Mouse (Mus musculus) spleen, adult 2 months (tissue): ENCODE measurements around the gene Nup54.

Source experiments
- CTCF ChIP-seq: fragments of 200-500 bp; IDR thresholded peaks from 2 replicates; pipeline ENCODE4 v1.5.1; 2011; ENCODE audit warnings: mild to moderate bottlenecking, inconsistent platforms; ENCODE audit not compliant: insufficient read depth, insufficient read length, insufficient replicate concordance; ENCODE audit errors: extremely low read depth
- POLR2A ChIP-seq: fragments of 200-500 bp; IDR thresholded peaks from 2 replicates; pipeline ENCODE4 v1.6.1; 2011; ENCODE audit warnings: low read depth, low read length, inconsistent platforms

DNA sequence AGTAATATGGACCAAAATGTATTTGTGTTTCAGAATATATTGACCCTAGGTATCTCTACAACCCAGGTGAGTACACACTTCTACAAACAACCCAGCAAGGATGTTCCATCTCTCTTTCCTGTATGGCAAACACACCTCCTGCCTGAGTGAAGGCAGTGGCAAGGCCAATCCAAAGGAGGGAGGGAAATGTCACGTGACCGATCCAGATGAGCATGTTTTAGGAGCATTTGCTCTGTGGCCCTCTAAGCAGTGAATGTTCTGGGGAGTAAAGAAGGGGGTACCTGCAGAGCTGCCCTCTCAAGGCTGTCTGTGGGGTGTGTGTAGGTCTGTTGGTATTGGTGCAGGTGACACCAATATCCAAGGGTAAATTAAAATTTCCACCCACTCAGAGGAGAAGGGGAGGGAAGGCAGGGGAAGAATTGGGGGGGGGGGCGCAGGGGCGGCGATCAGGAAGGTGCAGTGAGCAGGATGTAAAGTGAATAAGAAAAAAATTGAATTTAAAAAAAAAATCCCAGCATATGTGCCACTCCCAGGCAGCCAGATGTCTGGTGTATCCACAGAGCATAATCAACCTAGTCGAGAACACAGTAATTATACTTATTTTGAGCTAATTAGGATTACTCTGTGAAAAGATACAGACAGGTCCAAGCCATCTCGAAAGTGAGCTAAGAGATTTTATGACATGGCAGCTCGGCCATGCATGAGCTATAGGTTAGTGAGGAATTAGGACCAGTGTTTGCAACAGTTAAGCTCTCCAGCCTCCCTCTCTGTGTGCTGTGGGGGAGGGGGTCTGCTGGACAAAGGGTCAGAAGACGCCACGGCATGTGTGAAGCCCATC lies 31.2 kb downstream of the Nup54 start:
- TF ChIP-seq POLR2A (no peak), CTCF (no peak)
